Mouse (Mus musculus) cortical plate, adult 2 months (tissue): ENCODE results near the gene Snx21. TPM values are rescaled to one million over a fixed set of nuclear protein-coding genes. Genes with fewer than 3 reads are reported as not detected.
"Not testable (repeated sequence)": the region's sequence is repeated elsewhere in the genome, so short reads cannot be mapped to it uniquely, and the experiment has no call there.

Source experiments
- H3K27ac ChIP-seq: fragments of 200-500 bp; 2 replicates; pipeline ENCODE4 v1.5.1; 2012; ENCODE audit warnings: low read length, control low read depth, inconsistent platforms; ENCODE audit not compliant: insufficient read depth
- H3K4me1 ChIP-seq: fragments of 200-500 bp; 2 replicates; pipeline ENCODE4 v1.6.1; 2011; ENCODE audit warnings: low read length; ENCODE audit not compliant: control insufficient read depth, insufficient read depth
- H3K4me3 ChIP-seq: fragments of 200-500 bp; 2 replicates; pipeline ENCODE4 v1.5.1; 2011; ENCODE audit warnings: mild to moderate bottlenecking, low read length, control low read depth; ENCODE audit not compliant: insufficient read depth
- CTCF ChIP-seq: fragments of 200-500 bp; IDR thresholded peaks from 2 replicates; pipeline ENCODE4 v1.5.1; 2011; ENCODE audit warnings: mild to moderate bottlenecking, control low read depth, low read length; ENCODE audit not compliant: insufficient read depth; ENCODE audit errors: extremely low read depth
- POLR2A ChIP-seq: fragments of 200-500 bp; IDR thresholded peaks from 2 replicates; pipeline ENCODE4 v1.6.1; 2011; ENCODE audit warnings: mild to moderate bottlenecking, low read length, control low read depth; ENCODE audit not compliant: insufficient read depth; ENCODE audit errors: extremely low read depth
- polyA plus RNA-seq: library from polyadenylated mRNA; depleted of rRNA; stranded (reverse); fragments of >200 nt; gene quantifications from 2 replicates; pipeline ENCODE4 v1.2.3, GENCODE M21; 2012

The Snx21 gene
- polyA plus RNA-seq, 1 experiment, result 55.7 TPM

- H3K27ac ChIP-seq, result no peak overlapping the region
Observed at GRCm38 (mm10) chr2:164791841-164792261, 6.2 kb downstream of the Snx21 start.

DNA sequence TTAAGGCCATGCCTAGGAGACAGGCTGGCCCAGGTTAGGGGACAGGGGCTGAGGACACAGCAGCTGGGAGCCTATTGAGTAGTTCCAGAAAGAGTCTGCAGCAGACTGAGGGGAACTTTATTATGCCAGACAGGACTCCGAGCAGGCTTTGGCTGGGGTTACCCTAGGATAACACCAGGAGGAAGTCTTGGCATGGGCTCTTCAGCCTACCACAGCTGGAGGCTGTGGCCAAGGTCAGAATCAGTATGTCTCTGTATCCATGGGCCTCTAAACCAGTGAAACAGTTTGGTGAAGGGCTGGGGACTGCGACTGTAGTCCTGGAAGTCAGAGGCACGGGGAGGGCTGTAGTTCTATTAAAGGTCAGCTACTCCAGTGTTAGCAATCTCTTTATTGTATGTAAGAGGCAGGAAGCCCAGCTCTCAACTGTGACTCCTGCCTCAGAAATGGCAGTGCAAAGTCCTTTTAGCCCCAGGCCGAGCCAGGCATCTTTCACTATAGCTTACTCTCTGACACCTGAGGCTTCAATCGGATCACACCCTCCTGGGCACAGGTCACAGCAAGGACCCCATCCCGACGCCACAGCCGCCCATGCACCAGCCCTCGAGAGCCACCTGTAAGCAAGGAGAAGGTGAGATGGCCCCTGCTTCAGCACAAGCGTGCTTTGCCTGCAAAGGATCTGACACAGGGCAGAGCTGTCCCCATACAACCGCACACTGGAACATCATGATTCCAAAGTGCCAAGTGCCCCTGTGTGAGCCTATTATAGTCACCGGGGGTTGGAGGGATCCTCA, 7.0 kb downstream of the Snx21 start:
- no peak overlapping the region for H3K27ac ChIP-seq
- no peak overlapping the region for H3K4me3 ChIP-seq
- H3K4me1 ChIP-seq, result no peaks in the 10 kb centered on the region
- no peak for TF ChIP-seq CTCF
- TF ChIP-seq POLR2A, result no peak

More at GRCm38 (mm10) chr2:164791841-164792261, 6.2 kb downstream of the Snx21 start:
- Histone ChIP-seq H3K4me1 (no peaks in the 10 kb centered on the region), H3K4me3 (no peak overlapping the region)
- TF ChIP-seq POLR2A (no peak), CTCF (no peak)

DNA sequence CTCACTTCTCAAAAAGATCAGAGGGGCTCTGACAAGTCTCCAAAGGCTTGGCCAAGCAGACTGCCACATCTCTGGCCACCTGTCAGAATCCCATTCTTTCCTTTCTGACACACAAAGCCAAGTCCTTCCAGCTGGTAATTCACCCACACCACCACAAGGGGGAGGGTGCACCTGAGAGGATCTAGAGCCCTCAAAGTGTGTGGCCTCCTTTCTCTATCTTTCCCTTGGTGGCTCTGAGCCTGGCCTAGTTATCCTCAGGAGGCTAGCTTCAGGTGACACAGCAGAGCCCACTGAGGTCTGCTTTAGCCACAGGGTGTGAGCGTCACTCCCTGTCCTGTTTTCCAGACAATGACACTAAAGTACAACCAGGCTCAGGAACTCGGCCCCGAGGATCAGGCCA, 7.6 kb downstream of the Snx21 start:
- no peaks in the 10 kb centered on the region for H3K4me1 ChIP-seq
- no peak overlapping the region for H3K27ac ChIP-seq
- TF ChIP-seq POLR2A, result no peak
- peak; percentile 58 for TF ChIP-seq CTCF
- no peak overlapping the region for H3K4me3 ChIP-seq

- no peaks in the 10 kb centered on the region for H3K4me1 ChIP-seq
- H3K4me3 ChIP-seq, result no peak overlapping the region
- no peak overlapping the region for H3K27ac ChIP-seq
- TF ChIP-seq CTCF, result 0 out of 2 replicates have a peak, but pooled peaks have one; percentile 8
- no peak for TF ChIP-seq POLR2A
Observed at GRCm38 (mm10) chr2:164793772-164794171, 8.1 kb downstream of the Snx21 start.

GRCm38 (mm10) chr2:164794293-164794692, 8.7 kb downstream of the Snx21 start:
- Histone ChIP-seq H3K27ac (no peak overlapping the region), H3K4me1 (no peaks in the 10 kb centered on the region), H3K4me3 (no peak overlapping the region)
- TF ChIP-seq CTCF, result peak; percentile 88
- no peak for TF ChIP-seq POLR2A

DNA sequence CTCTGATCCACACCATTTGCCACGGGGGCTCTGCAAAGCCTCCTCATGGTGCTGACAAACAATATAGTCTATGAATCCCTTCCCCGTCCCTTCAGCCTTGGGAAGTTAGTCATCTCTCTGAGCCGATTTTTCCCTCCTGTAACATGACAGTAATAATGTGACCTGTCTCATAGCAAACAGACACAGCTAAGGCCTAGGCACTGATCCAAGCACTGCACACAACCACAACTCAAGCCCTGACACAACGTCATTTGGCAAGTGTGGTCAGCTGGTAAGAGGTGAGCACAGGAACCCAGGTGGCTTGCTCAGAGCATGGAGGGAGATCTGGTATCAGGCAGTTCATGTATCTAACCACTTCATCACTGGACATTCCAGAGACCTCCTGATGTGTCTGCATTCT, 10.2 kb downstream of the Snx21 start:
- Histone ChIP-seq H3K4me3 (no peak overlapping the region), H3K27ac (no peak overlapping the region), H3K4me1 (no peaks in the 10 kb centered on the region)
- no peak for TF ChIP-seq POLR2A
- no peak for TF ChIP-seq CTCF

GRCm38 (mm10) chr2:164798554-164798953, 12.9 kb downstream of the Snx21 start:
- H3K27ac ChIP-seq, H3K4me1 ChIP-seq, H3K4me3 ChIP-seq: not testable (repeated sequence)

GRCm38 (mm10) chr2:164800252-164801004, 14.8 kb downstream of the Snx21 start:
- Histone ChIP-seq H3K4me1 (peaks cover 3% of the 10 kb centered on the region; the same call in 1 of the 2 replicates), H3K27ac (no peak overlapping the region), H3K4me3 (no peak overlapping the region)
- TF ChIP-seq CTCF (no peak), POLR2A (no peak)

- peaks cover 3% of the 10 kb centered on the region for H3K4me1 ChIP-seq
- TF ChIP-seq CTCF, result no peak
- H3K27ac ChIP-seq, result no peak overlapping the region
- H3K4me3 ChIP-seq, result peak overlapping the region; percentile 84; the same call in 1 of the 2 replicates
Observed at GRCm38 (mm10) chr2:164803201-164803920, 17.7 kb downstream of the Snx21 start.

DNA sequence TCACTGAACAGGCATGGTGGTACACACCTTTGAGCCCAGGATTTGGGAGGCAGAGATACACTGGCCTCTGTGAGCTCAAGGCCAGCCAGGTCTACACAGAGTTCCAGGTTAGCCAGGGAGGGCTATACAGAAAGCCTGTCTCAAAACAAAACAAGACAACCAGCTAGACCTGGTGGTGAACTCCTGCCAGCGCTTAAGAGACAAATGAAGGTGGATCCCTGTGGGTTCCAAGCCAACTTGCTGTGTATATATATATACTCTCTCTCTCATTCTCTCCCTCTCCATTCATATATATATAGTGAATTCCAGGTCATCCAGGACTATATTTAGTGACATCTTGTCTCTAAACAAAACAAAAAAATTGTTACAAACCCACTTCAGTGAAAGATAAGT, 18.3 kb downstream of the Snx21 start:
- peak overlapping the region; percentile 84 for H3K4me3 ChIP-seq
- no peak overlapping the region for H3K27ac ChIP-seq
- H3K4me1 ChIP-seq, result peaks cover 3% of the 10 kb centered on the region
- TF ChIP-seq POLR2A (no peak), CTCF (no peak)
